Mouse (Mus musculus) myocyte (in vitro differentiated cells): ENCODE measurements around the gene Cntn4. TPM values are rescaled to one million over a fixed set of nuclear protein-coding genes. Genes with fewer than 3 reads are reported as not detected.

Experiments used
- H3K27me3 ChIP-seq: one replicate; pipeline ENCODE4 v1.6.1; 2011; ENCODE audit not compliant: control insufficient read depth, insufficient read depth, insufficient read length
- H3K36me3 ChIP-seq: one replicate; pipeline ENCODE4 v1.6.1; 2011; ENCODE audit not compliant: control insufficient read depth, insufficient read depth
- H3K4me2 ChIP-seq: one replicate; pipeline ENCODE4 v1.6.1; 2011; ENCODE audit warnings: low read depth, control low read depth
- H3K4me3 ChIP-seq: one replicate; pipeline ENCODE4 v1.5.1; 2011; ENCODE audit warnings: mild to moderate bottlenecking, control low read depth, moderate library complexity
- H3K79me2 ChIP-seq: one replicate; pipeline ENCODE4 v1.6.1; 2011; ENCODE audit not compliant: control insufficient read depth, insufficient read depth
- H3ac ChIP-seq: one replicate; pipeline ENCODE4 v1.6.1; 2011; ENCODE audit not compliant: control insufficient read depth, insufficient read length
- CEBPB ChIP-seq: IDR thresholded peaks from 2 replicates; pipeline ENCODE4 v1.6.1; 2011; ENCODE audit warnings: mild to moderate bottlenecking, moderate library complexity; ENCODE audit not compliant: poor library complexity, insufficient read depth, severe bottlenecking
- E2F4 ChIP-seq: IDR thresholded peaks from one replicate; pipeline ENCODE4 v1.6.1; 2011; ENCODE audit warnings: mild to moderate bottlenecking, control low read depth, moderate library complexity; ENCODE audit not compliant: insufficient read depth
- MAX ChIP-seq: IDR thresholded peaks from one replicate; pipeline ENCODE4 v1.6.1; 2011; ENCODE audit warnings: low read depth, mild to moderate bottlenecking, control low read depth
- MYOD1 ChIP-seq, 3 experiments: IDR thresholded peaks; one replicate each; pipeline ENCODE4 v1.6.1; 2011; ENCODE audit warnings: control low read depth in 2 of 3, low read depth in 2 of 3, mild to moderate bottlenecking in 2 of 3, moderate library complexity in 1 of 3; ENCODE audit not compliant: insufficient read length in 2 of 3, control insufficient read depth in 1 of 3
- MYOG ChIP-seq, 3 experiments: IDR thresholded peaks; one replicate each; pipeline ENCODE4 v1.6.1; 2011; ENCODE audit warnings: control low read depth in 2 of 3, low read depth in 2 of 3, mild to moderate bottlenecking in 2 of 3; ENCODE audit not compliant: insufficient read length in 2 of 3, control insufficient read depth in 1 of 3, insufficient read depth in 1 of 3
- POLR2A ChIP-seq: IDR thresholded peaks from one replicate; pipeline ENCODE4 v1.6.1; 2011; ENCODE audit warnings: low read depth, mild to moderate bottlenecking, control low read depth, moderate library complexity; ENCODE audit not compliant: insufficient read length
- POLR2AphosphoS2 ChIP-seq: IDR thresholded peaks from one replicate; pipeline ENCODE4 v1.6.1; 2011; ENCODE audit warnings: low read depth, control low read depth; ENCODE audit not compliant: insufficient read length
- REST ChIP-seq: IDR thresholded peaks from one replicate; pipeline ENCODE4 v1.6.1; 2011; ENCODE audit warnings: mild to moderate bottlenecking, control low read depth, moderate library complexity; ENCODE audit not compliant: insufficient read depth, insufficient read length
- SRF ChIP-seq: IDR thresholded peaks from one replicate; pipeline ENCODE4 v1.6.1; 2011; ENCODE audit warnings: low read depth; ENCODE audit not compliant: control insufficient read depth, insufficient read length
- TCF12 ChIP-seq: IDR thresholded peaks from one replicate; pipeline ENCODE4 v1.6.1; 2011; ENCODE audit warnings: mild to moderate bottlenecking, control low read depth; ENCODE audit not compliant: poor library complexity, insufficient read depth, severe bottlenecking
- TCF3 ChIP-seq: IDR thresholded peaks from one replicate; pipeline ENCODE4 v1.6.1; 2011; ENCODE audit warnings: low read depth, control low read depth; ENCODE audit not compliant: insufficient read length
- USF1 ChIP-seq: IDR thresholded peaks from one replicate; pipeline ENCODE4 v1.6.1; 2011; ENCODE audit warnings: low read depth, mild to moderate bottlenecking, control low read depth, moderate library complexity
- polyA plus RNA-seq: library from polyadenylated mRNA; unstranded; fragments of >200 nt; fragmentation: generic; extraction: Trizol; gene quantifications from one replicate; pipeline ENCODE4 v1.2.1, GENCODE M21; 2012; ENCODE audit warnings: missing spikeins

Cntn4 gene
- polyA plus RNA-seq, 1 experiment: not detected

- Histone ChIP-seq H3K4me2 (no peak overlapping the region), H3ac (no peak overlapping the region), H3K36me3 (no peaks in the 10 kb centered on the region), H3K4me3 (no peak overlapping the region), H3K27me3 (no peaks in the 10 kb centered on the region), H3K79me2 (no peaks in the 10 kb centered on the region)
- no peak for TF ChIP-seq MAX
- no peak for TF ChIP-seq CEBPB
- TF ChIP-seq POLR2AphosphoS2: no peak
- TF ChIP-seq MYOG (IDR thresholded peaks at IDR 0.05; ENCODE audit: control insufficient read depth in 1 of 3, insufficient read depth in 1 of 3, insufficient read length in 2 of 3, low read depth in 2 of 3): no peak
- no peak for TF ChIP-seq TCF3
- no peak for TF ChIP-seq TCF12
- TF ChIP-seq SRF: no peak
- TF ChIP-seq E2F4: no peak
- no peak for TF ChIP-seq USF1
- TF ChIP-seq MYOD1 (IDR thresholded peaks at IDR 0.05; ENCODE audit: control insufficient read depth in 1 of 3, insufficient read length in 2 of 3, low read depth in 2 of 3): no peak
- no peak for TF ChIP-seq REST
- TF ChIP-seq POLR2A: no peak
Measured at GRCm38 (mm10) chr6:106454131-106454838, 776.8 kb downstream of the Cntn4 start.

- Histone ChIP-seq H3K4me2 (no peak overlapping the region), H3K36me3 (no peaks in the 10 kb centered on the region), H3K79me2 (no peaks in the 10 kb centered on the region), H3K27me3 (no peaks in the 10 kb centered on the region), H3K4me3 (no peak overlapping the region), H3ac (no peak overlapping the region)
- TF ChIP-seq TCF12 (no peak), MYOG (IDR thresholded peaks at IDR 0.05; ENCODE audit: control insufficient read depth in 1 of 3, insufficient read depth in 1 of 3, insufficient read length in 2 of 3, low read depth in 2 of 3) (no peak), TCF3 (no peak), MAX (no peak), POLR2AphosphoS2 (no peak), USF1 (no peak), MYOD1 (IDR thresholded peaks at IDR 0.05; ENCODE audit: control insufficient read depth in 1 of 3, insufficient read length in 2 of 3, low read depth in 2 of 3) (no peak), POLR2A (no peak), SRF (no peak), REST (no peak), E2F4 (no peak), CEBPB (no peak)
Measured at GRCm38 (mm10) chr6:106455616-106456015, 778.2 kb downstream of the Cntn4 start.

GRCm38 (mm10) chr6:106458166-106458565 lies 780.7 kb downstream of the Cntn4 start:
- no peaks in the 10 kb centered on the region for H3K36me3 ChIP-seq
- H3K4me2 ChIP-seq: no peak overlapping the region
- no peak overlapping the region for H3ac ChIP-seq
- no peaks in the 10 kb centered on the region for H3K27me3 ChIP-seq
- TF ChIP-seq CEBPB (no peak), MAX (no peak), E2F4 (no peak), POLR2AphosphoS2 (no peak), TCF12 (no peak), MYOG (IDR thresholded peaks at IDR 0.05; ENCODE audit: control insufficient read depth in 1 of 3, insufficient read depth in 1 of 3, insufficient read length in 2 of 3, low read depth in 2 of 3) (no peak), SRF (no peak), REST (no peak), POLR2A (no peak), TCF3 (no peak), USF1 (no peak), MYOD1 (IDR thresholded peaks at IDR 0.05; ENCODE audit: control insufficient read depth in 1 of 3, insufficient read length in 2 of 3, low read depth in 2 of 3) (no peak)
- no peaks in the 10 kb centered on the region for H3K79me2 ChIP-seq
- no peak overlapping the region for H3K4me3 ChIP-seq

- Histone ChIP-seq H3K4me2 (no peak overlapping the region), H3K4me3 (no peak overlapping the region), H3K79me2 (no peaks in the 10 kb centered on the region), H3ac (no peak overlapping the region), H3K27me3 (no peaks in the 10 kb centered on the region), H3K36me3 (no peaks in the 10 kb centered on the region)
- no peak for TF ChIP-seq POLR2A
- TF ChIP-seq REST: no peak
- TF ChIP-seq USF1: no peak
- no peak for TF ChIP-seq CEBPB
- no peak for TF ChIP-seq MAX
- no peak for TF ChIP-seq SRF
- no peak for TF ChIP-seq TCF12
- TF ChIP-seq E2F4: no peak
- no peak for TF ChIP-seq MYOG (IDR thresholded peaks at IDR 0.05; ENCODE audit: control insufficient read depth in 1 of 3, insufficient read depth in 1 of 3, insufficient read length in 2 of 3, low read depth in 2 of 3)
- no peak for TF ChIP-seq MYOD1 (IDR thresholded peaks at IDR 0.05; ENCODE audit: control insufficient read depth in 1 of 3, insufficient read length in 2 of 3, low read depth in 2 of 3)
- TF ChIP-seq POLR2AphosphoS2: no peak
- no peak for TF ChIP-seq TCF3
Measured at GRCm38 (mm10) chr6:106462403-106462802, 784.9 kb downstream of the Cntn4 start.
